Mouse (Mus musculus) lung, adult 2 months (tissue): ENCODE measurements around the gene Eps15.

ENCODE experiments used
- CTCF ChIP-seq: fragments of 200-500 bp; IDR thresholded peaks from 2 replicates; pipeline ENCODE4 v1.5.1; 2011; ENCODE audit warnings: mild to moderate bottlenecking, low read length, control low read depth; ENCODE audit not compliant: insufficient read depth
- POLR2A ChIP-seq: fragments of 200-500 bp; IDR thresholded peaks from 2 replicates; pipeline ENCODE4 v1.6.1; 2011; ENCODE audit warnings: low read depth, mild to moderate bottlenecking, control low read depth, low read length, borderline replicate concordance; ENCODE audit errors: extremely low read depth

DNA sequence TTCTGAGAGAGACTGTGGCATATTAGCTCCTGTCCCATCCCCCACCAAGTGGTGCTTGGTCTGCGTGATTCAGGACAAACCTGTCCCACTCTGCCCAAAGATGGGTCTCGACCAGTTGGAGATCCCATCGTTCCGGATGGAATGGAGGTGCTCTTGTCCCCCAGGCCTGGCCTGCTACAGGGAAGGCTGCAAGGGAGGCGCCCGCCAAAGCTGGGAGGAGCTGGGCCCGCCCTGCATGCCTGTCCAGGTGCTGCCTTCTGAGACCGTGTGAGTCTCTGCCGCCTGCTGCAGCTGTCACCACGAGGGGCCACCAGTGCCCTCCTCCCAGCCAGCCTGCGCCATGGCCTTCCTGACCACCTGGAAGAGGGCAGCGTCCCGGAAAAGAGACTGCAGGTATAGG, 113.8 kb downstream of the Eps15 start:
- TF ChIP-seq CTCF (no peak), POLR2A (no peak)
